Mouse (Mus musculus): ENCODE results near the gene Dnaaf5.

DNA sequence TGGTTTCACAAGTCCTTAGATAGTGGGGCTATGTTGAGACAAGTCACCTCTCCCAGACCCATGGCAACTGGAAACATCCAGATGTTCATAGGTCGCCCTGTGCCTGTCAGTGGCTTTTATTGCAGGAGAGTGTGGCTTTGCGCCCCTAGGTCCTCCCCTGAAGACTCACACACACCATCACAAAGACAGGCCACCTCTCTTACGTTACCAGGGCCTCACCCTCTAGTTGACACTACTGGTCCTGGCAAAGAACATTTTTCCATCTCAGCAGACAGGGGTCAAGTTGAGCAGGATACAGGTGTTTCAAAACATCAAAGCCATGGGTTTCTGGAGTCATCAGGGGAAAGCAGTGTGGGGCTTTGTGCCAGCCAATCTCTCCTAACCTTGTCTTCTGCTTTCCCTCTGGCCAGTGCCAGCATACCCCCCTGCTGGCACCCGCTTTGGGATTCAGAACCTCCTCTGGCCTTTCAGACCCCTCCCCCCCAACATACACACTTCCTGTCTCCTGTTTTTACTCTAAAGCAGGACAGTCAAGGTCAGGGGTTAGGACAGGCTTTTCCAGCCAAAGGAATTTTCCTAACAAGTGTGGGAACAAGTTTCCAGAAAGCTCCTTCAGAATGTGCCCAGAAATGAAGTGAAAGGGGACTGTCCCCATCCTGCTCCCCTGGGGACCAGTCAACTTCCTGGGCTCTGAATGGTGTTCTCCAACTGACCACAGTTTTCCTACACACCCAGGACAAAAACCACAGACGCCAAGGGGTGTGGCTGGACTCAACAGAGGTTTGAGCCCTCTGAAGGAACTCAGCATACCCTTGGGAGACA lies 31.7 kb upstream of the Dnaaf5 start:
- TF ChIP-seq POLR2A (IDR thresholded peaks at IDR 0.05; ENCODE audit: borderline replicate concordance, extremely low read depth, insufficient read depth, insufficient read length, poor library complexity, severe bottlenecking) (no peak), CTCF (IDR thresholded peaks at IDR 0.05; ENCODE audit: borderline replicate concordance, extremely low read depth, insufficient read depth, insufficient read length) (no peak)
